Mouse (Mus musculus) adrenal gland, adult 8-10 months (tissue): ENCODE measurements around the gene Pelo. TPM values are rescaled to one million over a fixed set of nuclear protein-coding genes. Genes with fewer than 3 reads are reported as not detected.

Experiments used
- DNase-seq: peaks from one replicate; pipeline ENCODE4 v3.0.0; 2022
- total RNA-seq, 4 experiments: library from RNA; stranded (reverse); gene quantifications; 2 replicates each; pipeline ENCODE4 v1.2.4; 2022

Pelo gene
- total RNA-seq, 4 experiments from 2014 or later = 23.6 to 29.1 (median 27.1) TPM

- DNase-seq = no peak
These were observed 6.2 kb upstream of the Pelo start for GRCm38 (mm10) chr13:115096216-115096615.

GRCm38 (mm10) chr13:115095392-115095791 is 5.4 kb upstream of the Pelo start:
- no peak for DNase-seq

GRCm38 (mm10) chr13:115091511-115091910 is 1.5 kb upstream of the Pelo start:
- no peak for DNase-seq

- no peak for DNase-seq
These were observed 1.0 kb upstream of the Pelo start for GRCm38 (mm10) chr13:115090977-115091445.

- DNase-seq = peak; percentile 31
These were observed 476 bp downstream of the Pelo start for GRCm38 (mm10) chr13:115089395-115090025.

- no peak for DNase-seq
These were observed 979 bp downstream of the Pelo start for GRCm38 (mm10) chr13:115089020-115089394.

GRCm38 (mm10) chr13:115085974-115086373 is 4.0 kb downstream of the Pelo start:
- no peak for DNase-seq

GRCm38 (mm10) chr13:115082339-115082738 is 7.6 kb downstream of the Pelo start:
- DNase-seq = no peak

- DNase-seq = no peak
These were observed 9.9 kb downstream of the Pelo start for GRCm38 (mm10) chr13:115079996-115080585.

GRCm38 (mm10) chr13:115078997-115079685 is 10.8 kb downstream of the Pelo start:
- no peak for DNase-seq

- no peak for DNase-seq
These were observed 12.4 kb downstream of the Pelo start for GRCm38 (mm10) chr13:115077346-115078134.

- no peak for DNase-seq
These were observed 17.6 kb downstream of the Pelo start for GRCm38 (mm10) chr13:115072386-115072785.

- no peak for DNase-seq
These were observed 18.6 kb downstream of the Pelo start for GRCm38 (mm10) chr13:115071431-115071830.

GRCm38 (mm10) chr13:115067968-115068330 is 22.0 kb downstream of the Pelo start:
- no peak for DNase-seq

- DNase-seq = no peak
These were observed 22.5 kb downstream of the Pelo start for GRCm38 (mm10) chr13:115067324-115067967.

- no peak for DNase-seq
These were observed 32.4 kb downstream of the Pelo start for GRCm38 (mm10) chr13:115057555-115057954.

- DNase-seq = no peak
These were observed 35.2 kb downstream of the Pelo start for GRCm38 (mm10) chr13:115054783-115055182.

- no peak for DNase-seq
These were observed 37.4 kb downstream of the Pelo start for GRCm38 (mm10) chr13:115052568-115052967.

- no peak for DNase-seq
These were observed 39.1 kb downstream of the Pelo start for GRCm38 (mm10) chr13:115050660-115051559.

- no peak for DNase-seq
These were observed 47.3 kb downstream of the Pelo start for GRCm38 (mm10) chr13:115042652-115043051.
